Mouse (Mus musculus) limb, embryonic 14.5 days (tissue): ENCODE data around the gene Slc4a1ap. TPM values are rescaled to one million over a fixed set of nuclear protein-coding genes. Genes with fewer than 3 reads are reported as not detected.

Experiments used
- ATAC-seq: fragments of 200-750 bp; cut with Nextera tagmentation; 2 replicates; pipeline ENCODE4 v1.8.0; 2017; ENCODE audit warnings: low read depth, moderate number of reproducible peaks, moderate TSS enrichment; ENCODE audit not compliant: low FRiP score
- DNase-seq: peaks from one replicate; pipeline ENCODE4 v3.0.0-alpha.2; 2015; ENCODE audit warnings: low spot score
- H3K27ac ChIP-seq: fragments of 300-500 bp; sonication (generic); replicated peaks from 2 replicates; pipeline ENCODE4 v1.5.1; 2014; ENCODE audit warnings: low read depth, mild to moderate bottlenecking, low read length, moderate library complexity, mixed read lengths
- H3K27me3 ChIP-seq: fragments of 300-500 bp; sonication (generic); 2 replicates; pipeline ENCODE4 v1.6.1; 2014; ENCODE audit warnings: low read length, mixed read lengths; ENCODE audit not compliant: control insufficient read depth, insufficient read depth
- H3K36me3 ChIP-seq: fragments of 300-500 bp; sonication (generic); 2 replicates; pipeline ENCODE4 v1.6.1; 2014; ENCODE audit warnings: mild to moderate bottlenecking, low read length, moderate library complexity, mixed read lengths; ENCODE audit not compliant: control insufficient read depth, insufficient read depth
- H3K4me1 ChIP-seq: fragments of 300-500 bp; sonication (generic); 2 replicates; pipeline ENCODE4 v1.6.1; 2014; ENCODE audit warnings: antibody characterized with exemption, low read length, mixed read lengths; ENCODE audit not compliant: control insufficient read depth, insufficient read depth
- H3K4me2 ChIP-seq: fragments of 300-500 bp; sonication (generic); replicated peaks from 2 replicates; pipeline ENCODE4 v1.6.1; 2014; ENCODE audit warnings: low read depth, mild to moderate bottlenecking, low read length, moderate library complexity; ENCODE audit not compliant: severe bottlenecking
- H3K4me3 ChIP-seq: fragments of 300-500 bp; sonication (generic); replicated peaks from 2 replicates; pipeline ENCODE4 v1.5.1; 2014; ENCODE audit warnings: low read length
- H3K9ac ChIP-seq: fragments of 300-500 bp; sonication (generic); 2 replicates; pipeline ENCODE4 v1.6.1; 2014; ENCODE audit warnings: mild to moderate bottlenecking, low read depth, low read length, moderate library complexity; ENCODE audit not compliant: severe bottlenecking
- H3K9me3 ChIP-seq: fragments of 300-500 bp; sonication (generic); 2 replicates; pipeline ENCODE4 v1.6.1; 2016; ENCODE audit warnings: low read length; ENCODE audit not compliant: control insufficient read depth
- POLR2A ChIP-seq: fragments of 200-500 bp; IDR thresholded peaks from 2 replicates; pipeline ENCODE4 v1.8.0; 2012; ENCODE audit warnings: inconsistent platforms, mild to moderate bottlenecking, moderate library complexity, borderline replicate concordance; ENCODE audit not compliant: insufficient read depth, insufficient read length; ENCODE audit errors: extremely low read depth
- WGBS: fragments of 180-500 bp; shearing (Covaris S2); extraction: QIAGEN DNeasy Blood & Tissue Kit; methylation state at CpG from one replicate; pipeline ENCODE4 v1.1.7; 2014; 5-methylcytosine and 5-hydroxymethylcytosine counted together
- polyA plus RNA-seq, 2 experiments: library from polyadenylated mRNA; depleted of rRNA in 1 of 2; stranded (reverse) in 1 of 2; unstranded in 1 of 2; fragments of >200 nt; fragmentation: Nextera tagmentation in 1 of 2; extraction: Ambion mirVana in 1 of 2; gene quantifications; 2 replicates each; pipeline versions ENCODE4 v1.2.1 to v1.2.3; 2012 to 2014

The Slc4a1ap gene
- polyA plus RNA-seq, 2 experiments, result 19.5 to 23.9 TPM

DNA sequence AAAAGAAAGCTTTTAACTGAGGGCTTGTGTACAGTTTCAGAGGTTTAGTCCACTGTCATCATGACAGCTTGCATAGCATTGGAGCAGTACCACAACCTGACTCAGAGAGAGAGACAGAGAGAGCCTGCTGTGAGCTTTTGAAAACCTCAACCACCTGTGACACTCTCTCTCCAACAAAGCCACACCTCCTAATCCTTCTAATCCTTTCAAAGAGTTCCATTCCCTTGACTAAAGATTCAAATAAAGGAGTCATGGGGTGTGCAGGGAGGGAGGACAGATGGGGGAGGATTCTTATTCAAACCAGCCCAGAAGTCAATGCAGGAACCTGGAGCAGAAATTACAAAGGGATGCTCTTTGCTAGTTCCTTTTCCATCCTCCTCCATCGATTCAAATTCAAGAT lies 34.8 kb upstream of the Slc4a1ap start:
- Histone ChIP-seq H3K27me3 (no peaks in the 10 kb centered on the region), H3K4me3 (no peak overlapping the region), H3K4me1 (peaks cover 5% of the 10 kb centered on the region), H3K27ac (no peak overlapping the region), H3K9ac (no peak overlapping the region), H3K4me2 (no peak overlapping the region), H3K9me3 (no peaks in the 10 kb centered on the region), H3K36me3 (peaks cover 11% of the 10 kb centered on the region)
- WGBS, result 75% methylated on average over 1 of the region's 1 CpGs
- TF ChIP-seq POLR2A, result no peak
- no peak for ATAC-seq
- no peak for DNase-seq

DNA sequence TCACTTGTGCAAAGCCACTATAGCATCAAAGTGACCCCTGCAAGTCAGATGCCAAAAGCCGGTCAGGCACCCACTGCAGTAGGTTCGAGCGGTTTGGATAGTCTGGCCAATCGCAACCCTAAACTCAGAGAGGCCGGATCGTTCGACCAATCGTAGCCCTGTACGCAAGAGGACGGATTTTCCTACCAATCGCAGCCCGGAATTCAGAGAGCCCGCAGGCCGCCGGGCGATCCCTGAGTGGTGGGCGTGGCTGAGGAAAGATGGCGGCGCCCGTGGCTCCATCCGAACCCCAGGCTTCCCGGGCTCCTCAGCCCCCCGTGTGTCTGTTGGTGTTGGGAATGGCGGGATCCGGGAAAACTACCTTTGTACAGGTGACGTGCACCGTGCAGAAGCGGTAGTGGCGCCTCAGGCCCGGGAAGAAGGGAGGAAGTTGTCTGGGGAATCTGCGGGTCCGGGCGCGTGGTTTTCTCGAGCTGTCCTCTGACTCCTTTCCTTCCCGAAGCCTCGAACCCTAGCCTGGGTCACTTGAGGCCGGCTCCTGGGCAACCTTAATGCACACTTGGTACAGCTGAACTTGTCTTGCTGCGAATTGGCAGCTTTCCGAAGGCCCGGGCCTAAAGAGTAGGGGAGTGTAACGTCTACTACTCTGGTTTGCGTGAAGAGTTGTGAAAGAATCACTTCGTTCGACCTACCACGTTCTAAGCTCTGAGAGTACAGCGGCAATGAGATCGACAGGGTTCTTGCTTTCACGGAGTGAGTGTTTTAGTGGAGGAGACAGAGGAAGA lies 32.1 kb upstream of the Slc4a1ap start, which contains the start of gene Gpn1:
TSS of gene Gpn1 (plus strand) at position 229 of the 785 bp plus-strand sequence.
- ATAC-seq, result peak; percentile 100

DNA sequence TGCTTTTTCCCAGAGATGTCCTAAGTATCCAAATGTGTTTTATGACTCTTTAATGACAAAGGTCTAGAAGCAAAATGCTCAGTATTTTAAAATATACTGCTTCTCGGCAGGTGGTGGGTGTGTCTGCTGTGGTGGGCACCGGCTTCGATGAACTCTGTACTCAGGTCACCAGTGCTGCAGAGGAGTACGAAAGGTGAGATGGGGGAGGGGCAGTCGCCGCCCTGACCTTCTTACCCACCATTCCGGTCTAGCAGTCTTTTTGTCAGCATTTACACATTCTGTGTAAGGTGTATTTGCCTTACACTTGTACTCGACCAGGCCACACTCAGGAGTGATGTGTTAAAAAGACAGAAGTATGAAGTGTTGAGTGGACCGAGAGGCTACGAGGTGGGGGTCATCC lies 22.0 kb upstream of the Slc4a1ap start:
- Histone ChIP-seq H3K27ac (no peak overlapping the region), H3K9ac (no peak overlapping the region), H3K27me3 (no peaks in the 10 kb centered on the region), H3K4me1 (no peaks in the 10 kb centered on the region), H3K4me2 (no peak overlapping the region), H3K4me3 (no peak overlapping the region), H3K9me3 (no peaks in the 10 kb centered on the region), H3K36me3 (peaks cover 88% of the 10 kb centered on the region)
- DNase-seq (no peak), ATAC-seq (no peak)
- WGBS, result 89% methylated on average over 10 of the region's 10 CpGs
- TF ChIP-seq POLR2A, result no peak

More for the DNA sequence above, 32.1 kb upstream of the Slc4a1ap start, which contains the start of gene Gpn1:
- TF ChIP-seq POLR2A, result peak; percentile 58; the same call in 1 of the 2 replicates
- Histone ChIP-seq H3K4me1 (peaks cover 5% of the 10 kb centered on the region), H3K9ac (peak within 1 kb of the TSS; percentile 74), H3K9me3 (no peaks in the 10 kb centered on the region), H3K4me2 (peak within 1 kb of the TSS; percentile 79), H3K27me3 (no peaks in the 10 kb centered on the region), H3K4me3 (peak within 1 kb of the TSS; percentile 90), H3K36me3 (peaks cover 37% of the 10 kb centered on the region), H3K27ac (no peak within 1 kb of the TSS)
- peak; percentile 95 for DNase-seq
- under 1% methylated on average over 49 of the region's 49 CpGs for WGBS

DNA sequence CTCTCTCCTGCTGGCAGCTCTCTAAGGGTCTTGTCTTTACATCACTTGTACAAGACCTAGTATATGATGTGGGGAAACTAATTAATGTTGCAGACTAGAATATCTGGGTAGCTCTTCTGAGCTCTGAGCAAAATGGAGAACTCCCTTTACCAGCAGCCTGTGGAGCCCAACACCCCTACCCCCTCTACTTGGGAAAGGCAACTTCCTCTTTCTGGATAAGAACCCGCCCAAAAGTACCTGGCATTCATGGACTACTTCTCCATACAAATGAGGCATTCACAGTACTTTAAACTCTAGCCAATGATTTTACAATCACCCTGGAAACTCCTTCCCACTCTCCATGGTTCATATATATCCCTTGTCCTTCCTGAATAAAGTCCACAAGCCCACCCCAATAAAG lies 14.3 kb upstream of the Slc4a1ap start:
- Histone ChIP-seq H3K9me3 (no peaks in the 10 kb centered on the region), H3K9ac (no peak overlapping the region), H3K27ac (no peak overlapping the region), H3K4me2 (no peak overlapping the region), H3K4me3 (no peak overlapping the region), H3K4me1 (no peaks in the 10 kb centered on the region), H3K36me3 (peaks cover 92% of the 10 kb centered on the region), H3K27me3 (no peaks in the 10 kb centered on the region)
- ATAC-seq, result no peak
- WGBS, result 94% methylated on average over 1 of the region's 1 CpGs
- TF ChIP-seq POLR2A, result no peak
- no peak for DNase-seq

- Histone ChIP-seq H3K36me3 (peaks cover 71% of the 10 kb centered on the region), H3K4me2 (no peak overlapping the region), H3K27me3 (no peaks in the 10 kb centered on the region), H3K4me3 (no peak overlapping the region), H3K27ac (no peak overlapping the region), H3K4me1 (no peaks in the 10 kb centered on the region), H3K9ac (no peak overlapping the region), H3K9me3 (no peaks in the 10 kb centered on the region)
- TF ChIP-seq POLR2A, result no peak
- no peak for ATAC-seq
- WGBS, result 92% methylated on average over 6 of the region's 6 CpGs
- DNase-seq, result no peak
These were observed 6.2 kb upstream of the Slc4a1ap start for GRCm38 (mm10) chr5:31520556-31520955.
